8 mouse cellular contexts compared by ENCODE assay signal in genomic region chr1:74460273-74460672, GRCm38 (mm10). TPM values are rescaled to one million over a fixed set of nuclear protein-coding genes. Genes with fewer than 3 reads are reported as not detected.
DNase-seq lines count a peak whose midpoint lies in the region; ATAC-seq and TF ChIP-seq lines count a peak whose summit lies in the region.
"Had no signal": no experiment of that assay in that cellular context is flagged by ENCODE, and none has a peak within 500 bp of the region (broad histone marks: within the 10 kb centered on the region; RNA-seq: fewer than 3 reads in every experiment).

No protein-coding gene starts in this region.

- peak; percentile 86 for TF ChIP-seq CTCF in gastrocnemius, adult 2 months (IDR thresholded peaks at IDR 0.05)

- ATAC-seq in liver, embryonic 12.5 days, result no peak

- peaks cover 71% of the 10 kb centered on the region for H3K36me3 ChIP-seq in liver, embryonic 12.5 days

- H3K27me3 ChIP-seq in liver, embryonic 12.5 days (replicated peaks), result no peaks in the 10 kb centered on the region

- 84% methylated on average over 2 of the region's 2 CpGs for WGBS in liver, embryonic 12.5 days (ENCODE audit: insufficient replicate concordance)

- intact Hi-C loops in gastrocnemius, adult 2 months (cut with DNase I), result loop anchor here (5.0 kb wide), 1 partner anchor 302 kb away; no protein-coding TSS in a partner anchor
- intact Hi-C loops in left cerebral cortex, postnatal 4 days (cut with DNase I), result no loop called here

- H3K9ac ChIP-seq in liver, embryonic 12.5 days, result no peak overlapping the region

- H3K4me1 ChIP-seq in liver, embryonic 12.5 days, result no peaks in the 10 kb centered on the region

- no peak overlapping the region for H3K4me3 ChIP-seq in liver, embryonic 12.5 days
- H3K4me3 ChIP-seq in gastrocnemius, adult 2 months, result no peak overlapping the region

- no peak overlapping the region for H3K27ac ChIP-seq in liver, embryonic 12.5 days
- no peak overlapping the region for H3K27ac ChIP-seq in gastrocnemius, adult 2 months

- H3K9me3 ChIP-seq in liver, embryonic 12.5 days (replicated peaks), result no peaks in the 10 kb centered on the region

- no peak overlapping the region for H3K4me2 ChIP-seq in liver, embryonic 12.5 days

- peak; percentile 46 for DNase-seq in liver
- DNase-seq in MEL-GATA-1-ER (ENCODE audit: extremely low read depth, low read depth), result peak; percentile 14
- peak; percentile 8 for DNase-seq in cerebellum, adult 11-12 months
- DNase-seq in gastrocnemius, adult 2 months, result peak; percentile 44
- DNase-seq in left cerebral cortex, postnatal 4 days, result peak; percentile 40
- DNase-seq in thymus, postnatal 0 days (ENCODE audit: low spot score), result peak; percentile 35

RNA-seq across cellular contexts. Expression of gene Cnot9, which starts 45.6 kb away (rescaled TPM):
- polyA plus RNA-seq in liver, embryonic 12.5 days (2016; fragmentation: Nextera tagmentation; extraction: Ambion mirVana), result 51.6 and 52.4 TPM in 2 replicates
- total RNA-seq in gastrocnemius, adult 2 months (2021), result 10 to 100 TPM; 12.0 to 16.3 TPM
- 10 to 100 TPM; 43.9 to 48.1 TPM for total RNA-seq in left cerebral cortex, postnatal 4 days (2021)
- polyA plus RNA-seq in thymus, postnatal 0 days (2015; fragmentation: Nextera tagmentation; extraction: Ambion mirVana), result 63.2 and 66.6 TPM in 2 replicates

RNA-seq across cellular contexts. Expression of gene Vil1, which starts 51.1 kb away (rescaled TPM):
- polyA plus RNA-seq in liver, embryonic 12.5 days (2016; fragmentation: Nextera tagmentation; extraction: Ambion mirVana), result 0.81 and 0.93 TPM in 2 replicates
- not detected for total RNA-seq in gastrocnemius, adult 2 months (2021)
- total RNA-seq in left cerebral cortex, postnatal 4 days (2021), result under 1 TPM; 0.72 to 0.81 TPM
- 0.29 and 0.30 TPM in 2 replicates for polyA plus RNA-seq in thymus, postnatal 0 days (2015; fragmentation: Nextera tagmentation; extraction: Ambion mirVana)
- polyA plus RNA-seq: spleen, adult 2 months had no signal
